Mouse (Mus musculus) C2C12 (cell line): ENCODE data around the gene Hexim2.

ENCODE experiments used
- CEBPB ChIP-seq: IDR thresholded peaks from one replicate; pipeline ENCODE4 v1.6.1; 2011; ENCODE audit warnings: low read depth, mild to moderate bottlenecking, control low read depth, moderate library complexity
- CTCF ChIP-seq: IDR thresholded peaks from one replicate; pipeline ENCODE4 v1.5.1; 2011; ENCODE audit not compliant: control insufficient read depth, insufficient read depth, insufficient read length
- MAX ChIP-seq: IDR thresholded peaks from one replicate; pipeline ENCODE4 v1.6.1; 2011; ENCODE audit warnings: mild to moderate bottlenecking, control low read depth
- MYOD1 ChIP-seq: IDR thresholded peaks from one replicate; pipeline ENCODE4 v1.6.1; 2011; ENCODE audit warnings: low read depth; ENCODE audit not compliant: control insufficient read depth, insufficient read length
- MYOG ChIP-seq: IDR thresholded peaks from one replicate; pipeline ENCODE4 v1.6.1; 2011; ENCODE audit not compliant: control insufficient read depth, insufficient read length; ENCODE audit errors: extremely low read depth
- USF1 ChIP-seq: IDR thresholded peaks from one replicate; pipeline ENCODE4 v1.6.1; 2011; ENCODE audit warnings: low read depth, mild to moderate bottlenecking, control low read depth, moderate library complexity

GRCm38 (mm10) chr11:103149771-103150170, 17.5 kb downstream of the Hexim2 start:
- TF ChIP-seq CTCF, result no peak
- no peak for TF ChIP-seq MYOD1
- TF ChIP-seq USF1, result no peak
- TF ChIP-seq MAX, result no peak
- TF ChIP-seq MYOG, result no peak
- TF ChIP-seq CEBPB, result no peak
